Mouse (Mus musculus) layer of hippocampus, adult 18-20 months (tissue): ENCODE results near the gene Cnih3. TPM values are rescaled to one million over a fixed set of nuclear protein-coding genes. Genes with fewer than 3 reads are reported as not detected.

Experiments used
- DNase-seq, 2 experiments: peaks; one replicate each; pipeline ENCODE4 v3.0.0; 2022; ENCODE audit warnings: low spot score in 2 of 2
- long read RNA-seq: library from polyadenylated mRNA; stranded (forward); transcript quantifications from one replicate; pipeline ENCODE4 v2.0.0, GENCODE M21; 2021
- total RNA-seq, 2 experiments: library from RNA; stranded (reverse); gene quantifications; 2 replicates each; pipeline ENCODE4 v1.2.3; 2021

The Cnih3 gene
- 10 to 100 TPM; 59.8 to 61.7 TPM for total RNA-seq
- long read RNA-seq, transcript Cnih3-201 (6 exons, 2,668 nt) = major isoform, 56 of 72 reads
- long read RNA-seq, partial matches to known transcripts = 1 of 72 reads
- long read RNA-seq, other reads (novel, unspliced or antisense) = 10 of 72 reads

DNA sequence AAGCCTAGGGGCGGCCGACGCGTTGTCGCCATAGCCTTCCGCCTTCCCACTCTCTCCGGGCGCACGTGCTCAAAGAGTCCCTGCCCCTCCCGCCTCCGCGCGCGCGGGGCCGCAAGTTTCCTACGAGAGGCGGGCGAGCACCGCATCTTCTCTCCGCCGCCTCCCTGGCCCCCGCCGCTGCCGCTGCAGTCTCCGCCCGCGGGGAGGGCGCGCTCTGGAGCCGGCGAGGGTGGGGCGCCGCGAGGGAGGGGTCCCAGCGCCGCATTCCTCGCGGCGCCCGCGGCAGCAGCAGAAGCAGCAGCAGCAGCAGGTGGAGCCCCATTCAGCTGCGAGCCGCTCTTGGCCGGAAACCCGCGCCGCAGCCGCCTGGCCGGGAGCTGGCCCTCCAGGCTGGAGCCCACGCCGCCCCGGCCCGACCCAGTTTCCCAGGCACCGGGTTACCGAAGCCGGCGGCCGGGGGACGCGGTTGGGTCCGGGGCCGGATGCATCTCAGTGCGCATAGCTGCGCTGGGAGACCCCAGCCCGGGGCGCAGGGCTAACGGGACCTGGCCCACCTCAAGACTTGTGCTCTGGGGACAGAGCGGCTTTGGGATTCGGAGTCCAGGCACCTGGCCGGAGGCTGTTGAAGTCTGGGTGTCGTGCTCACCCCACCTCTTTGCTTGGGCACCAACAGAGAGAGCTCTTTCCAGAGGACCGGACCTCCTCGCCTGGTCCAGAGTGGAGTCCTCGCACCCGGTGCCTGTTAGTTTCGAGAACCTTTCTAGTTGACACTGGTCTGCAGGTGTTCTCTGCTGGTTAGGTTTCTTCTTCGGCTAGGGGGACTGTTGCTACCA is at the start of gene Cnih3:
Gene Cnih3 (plus strand): TSS at position 262 of the 833 bp plus-strand sequence.
- DNase-seq = peak; percentile 47 to 54

DNA sequence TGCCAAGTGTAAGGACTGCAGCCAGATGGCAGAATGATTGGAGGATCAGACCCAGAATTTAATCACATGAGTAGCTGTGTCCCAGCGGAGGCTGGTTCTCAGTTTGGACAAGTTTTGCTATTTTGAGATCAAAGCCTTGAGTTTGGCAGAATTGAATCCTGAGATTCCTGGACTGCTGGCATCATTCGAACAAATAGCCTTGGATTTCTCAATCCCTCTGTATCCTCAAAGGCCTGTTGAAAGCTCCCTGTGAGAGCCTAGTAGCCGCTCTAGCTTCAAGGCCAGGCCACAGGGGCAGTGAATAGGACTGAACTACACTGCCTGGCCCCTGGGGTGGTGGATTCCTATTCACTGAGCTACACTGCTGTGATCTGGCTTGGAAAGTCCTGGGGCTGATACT is 44.4 kb upstream of the Cnih3 start:
- DNase-seq = peak in 1 of 2 experiments; percentile 32

DNA sequence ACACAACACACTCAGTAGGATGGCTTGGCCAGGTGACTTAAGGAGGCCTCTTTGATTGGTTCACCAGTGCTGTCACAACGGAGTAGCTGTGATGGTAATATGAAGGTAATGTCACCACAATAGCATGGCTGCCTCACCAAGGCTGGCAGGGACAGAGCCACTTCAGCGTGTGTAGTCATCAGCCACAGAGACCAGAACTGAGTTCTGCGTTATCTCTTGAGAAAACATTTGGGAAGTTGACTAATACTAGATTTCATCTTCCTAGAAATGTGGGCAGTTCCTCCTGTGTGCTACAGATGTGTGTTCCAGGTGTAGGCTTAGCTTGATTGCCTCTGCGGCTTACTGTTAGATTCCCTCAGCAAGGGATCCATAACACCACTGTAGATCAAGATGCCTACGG is 41.7 kb upstream of the Cnih3 start:
- DNase-seq = no peak

DNA sequence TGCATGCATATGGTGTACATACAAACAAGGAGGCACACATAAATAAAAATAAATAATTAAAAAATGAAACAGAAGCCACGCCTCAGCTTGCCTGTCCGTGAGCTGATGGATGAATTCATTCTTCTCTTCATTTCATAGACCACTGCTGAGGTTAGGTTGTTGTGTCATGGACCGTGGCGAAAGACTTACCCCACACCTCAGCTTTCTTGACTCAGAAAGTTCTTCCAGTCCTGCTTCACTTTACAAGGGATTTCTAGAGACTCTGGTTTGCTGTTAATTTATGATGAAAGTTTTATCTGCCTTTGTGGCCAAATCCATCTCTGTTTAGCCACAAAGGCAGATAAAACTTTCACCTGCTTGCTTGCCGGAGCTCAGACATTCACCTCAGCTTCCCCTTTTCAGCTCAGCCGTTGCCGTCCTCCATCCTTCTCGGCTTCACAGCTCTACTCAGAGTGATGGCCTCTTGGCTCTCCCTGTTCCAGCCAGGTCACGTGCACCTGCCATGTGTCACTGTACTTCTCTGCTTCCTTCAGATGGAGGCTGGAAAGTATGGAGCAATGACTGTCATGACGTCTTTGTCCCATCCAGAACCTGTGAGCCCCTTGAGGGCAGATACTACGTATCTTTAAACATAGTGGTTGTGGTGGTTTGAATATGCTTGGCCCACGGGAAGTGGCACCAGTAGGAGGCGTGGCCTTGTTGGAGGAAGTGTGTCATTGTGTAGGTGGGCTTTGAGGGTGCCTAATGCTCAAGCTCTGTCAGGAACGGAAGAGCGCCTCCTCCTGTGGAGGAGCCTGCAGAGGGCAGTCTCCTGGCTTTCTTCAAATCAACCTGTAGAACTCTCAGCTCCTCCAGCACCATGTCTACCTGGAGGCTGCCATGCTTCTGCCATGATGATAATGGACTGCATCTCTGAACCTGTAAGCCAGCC is 40.0 kb upstream of the Cnih3 start:
- DNase-seq = no peak

DNA sequence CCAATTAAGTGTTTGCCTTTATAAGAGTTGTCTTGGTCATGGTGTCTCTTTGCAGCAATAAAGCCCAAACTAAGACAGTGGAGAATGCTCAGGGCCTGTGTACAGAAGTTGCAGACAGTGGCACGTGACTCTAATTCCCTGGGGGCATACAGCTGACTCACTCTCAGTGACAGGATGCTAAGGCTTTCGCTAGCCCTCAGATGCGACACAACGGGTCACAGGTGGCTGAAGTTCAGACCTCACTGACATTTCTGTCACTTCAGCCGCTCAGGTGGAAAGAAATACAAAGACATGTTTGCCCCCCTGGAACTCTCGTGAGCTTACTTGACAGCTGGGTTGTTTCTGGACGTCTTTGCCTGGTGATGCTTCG is 39.4 kb upstream of the Cnih3 start:
- no peak for DNase-seq

DNA sequence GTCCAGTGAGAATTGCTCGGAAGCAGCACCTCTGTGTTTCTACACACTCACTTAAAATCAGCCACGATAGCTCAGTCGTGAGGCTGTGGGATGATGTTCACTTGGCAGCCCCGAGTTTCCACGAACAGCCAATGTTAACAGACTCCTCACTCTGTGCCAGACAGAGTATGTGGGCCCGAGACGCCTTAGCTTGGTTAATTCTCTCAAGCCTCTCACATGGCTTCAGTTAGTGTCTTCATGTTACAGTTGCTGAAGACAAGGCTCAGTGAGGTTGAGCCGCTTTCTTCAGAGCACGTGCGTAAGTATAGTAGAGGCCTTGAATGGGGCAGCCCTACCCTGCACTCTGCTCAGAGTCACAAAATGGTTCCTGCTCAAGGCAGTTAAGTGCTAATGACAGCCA is 38.1 kb upstream of the Cnih3 start:
- DNase-seq = no peak

DNA sequence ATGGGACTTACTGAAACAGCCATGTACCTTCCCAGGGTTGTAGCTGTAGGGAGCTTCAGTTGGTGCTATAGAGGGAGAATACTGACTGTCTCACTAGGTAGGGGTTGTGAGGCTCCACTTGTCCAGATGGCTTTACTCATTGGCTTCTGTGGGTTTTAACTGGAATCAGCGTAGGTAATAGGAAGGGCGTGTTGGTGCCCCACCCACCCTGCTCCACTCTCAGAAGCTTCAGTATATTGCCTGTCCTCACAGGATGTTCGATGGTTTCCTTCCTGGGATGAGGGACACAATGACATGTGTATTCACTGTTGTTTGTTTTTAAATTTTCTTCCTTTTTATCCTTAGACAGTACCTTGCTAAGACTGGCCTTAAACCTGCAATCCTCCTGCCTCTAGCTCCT is 37.1 kb upstream of the Cnih3 start:
- no peak for DNase-seq

DNA sequence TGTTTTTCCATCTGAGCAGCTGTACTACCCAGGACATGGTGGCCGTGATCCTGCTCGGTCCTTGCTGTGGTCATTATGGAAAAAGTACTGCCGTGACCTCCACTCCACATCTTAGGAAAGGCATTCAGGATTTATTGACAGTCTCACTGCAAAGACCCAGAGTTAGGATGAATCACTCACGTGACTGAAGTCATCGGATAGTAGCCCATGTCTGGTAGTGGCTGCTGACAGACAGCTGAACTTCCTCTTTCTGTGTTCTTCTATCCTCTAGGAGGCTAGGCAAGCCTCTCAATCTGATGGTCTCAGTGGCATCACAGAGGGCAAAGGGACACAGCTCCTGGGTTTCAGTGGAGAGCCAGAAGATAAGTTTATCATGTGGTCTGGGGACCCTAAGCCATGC is 35.9 kb upstream of the Cnih3 start:
- no peak for DNase-seq

DNA sequence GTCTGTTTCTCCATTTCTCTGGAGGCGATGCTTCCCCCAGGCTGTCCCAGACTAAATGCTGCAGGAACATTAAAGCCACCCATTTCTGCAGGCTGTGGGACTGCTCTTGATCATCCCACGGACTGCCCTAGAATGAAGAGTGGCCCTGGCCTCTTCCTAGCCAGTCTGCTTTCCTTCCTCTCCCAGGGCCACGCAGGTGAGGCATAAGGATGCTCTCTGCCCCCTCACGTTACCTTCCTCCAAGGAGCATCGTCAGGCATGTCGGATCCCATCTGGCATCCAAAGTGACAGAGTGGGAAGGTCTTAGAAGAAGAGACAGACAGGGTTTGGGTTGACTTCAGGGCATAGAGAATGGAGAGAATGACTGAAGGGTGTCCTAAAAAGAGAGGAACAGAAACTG is 33.0 kb upstream of the Cnih3 start:
- DNase-seq = no peak

DNA sequence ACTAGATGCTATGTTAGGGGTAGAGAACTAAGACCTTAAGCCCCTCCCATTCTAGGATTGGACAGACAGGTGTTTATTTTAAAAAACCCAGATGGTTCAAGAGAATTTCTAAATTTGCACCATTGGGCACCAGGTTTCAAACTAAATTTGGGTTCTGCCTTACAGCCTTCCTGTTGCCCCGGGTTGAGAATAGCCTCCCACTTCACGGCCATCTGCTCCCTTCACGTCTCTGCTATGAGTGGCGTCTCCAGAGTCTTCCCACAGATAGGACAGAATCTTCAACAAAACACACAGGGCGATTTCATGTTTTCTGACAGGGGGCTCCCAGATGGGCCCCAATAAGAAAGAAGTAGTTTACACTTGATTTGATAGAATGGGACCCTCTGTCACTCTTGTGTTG is 31.3 kb upstream of the Cnih3 start:
- DNase-seq = no peak

DNA sequence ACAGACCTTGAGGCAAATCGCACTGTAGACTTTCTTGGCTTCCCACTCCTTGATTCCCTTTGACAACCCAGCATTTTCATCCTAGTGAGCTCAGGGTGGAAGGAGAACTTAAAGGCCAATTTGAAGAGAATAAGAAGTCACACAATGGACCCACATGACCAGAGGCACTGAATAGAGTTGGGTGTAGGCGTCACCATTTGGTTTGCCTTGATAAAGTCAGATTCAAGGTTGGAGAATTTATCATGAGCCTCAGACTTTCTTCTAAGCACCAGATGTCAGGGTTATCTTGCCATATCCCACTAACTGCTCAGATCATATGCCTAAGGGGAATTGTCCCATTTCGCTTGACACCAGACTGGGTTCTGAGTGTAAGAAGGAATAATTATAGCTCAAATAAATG is 29.3 kb upstream of the Cnih3 start:
- DNase-seq = no peak

DNA sequence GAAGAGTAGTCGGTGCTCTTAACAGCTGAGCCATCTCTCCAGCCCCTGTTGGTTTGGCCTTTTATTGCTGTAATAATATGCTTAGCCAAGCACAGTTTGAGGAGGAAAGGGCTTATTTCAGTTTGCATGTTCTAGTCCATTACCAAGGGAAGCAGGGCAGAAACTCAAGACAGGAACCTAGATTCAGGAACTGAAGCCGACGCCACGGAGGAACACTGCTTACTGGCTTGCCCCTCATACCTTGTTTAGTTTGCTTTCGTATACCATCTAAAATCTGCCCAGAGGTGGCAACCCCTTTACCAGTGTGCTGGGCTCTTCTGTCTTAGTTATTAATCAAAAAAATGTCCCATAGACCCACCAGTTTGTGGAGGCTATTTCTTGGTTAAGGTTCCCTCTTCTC is 25.3 kb upstream of the Cnih3 start:
- DNase-seq = no peak

DNA sequence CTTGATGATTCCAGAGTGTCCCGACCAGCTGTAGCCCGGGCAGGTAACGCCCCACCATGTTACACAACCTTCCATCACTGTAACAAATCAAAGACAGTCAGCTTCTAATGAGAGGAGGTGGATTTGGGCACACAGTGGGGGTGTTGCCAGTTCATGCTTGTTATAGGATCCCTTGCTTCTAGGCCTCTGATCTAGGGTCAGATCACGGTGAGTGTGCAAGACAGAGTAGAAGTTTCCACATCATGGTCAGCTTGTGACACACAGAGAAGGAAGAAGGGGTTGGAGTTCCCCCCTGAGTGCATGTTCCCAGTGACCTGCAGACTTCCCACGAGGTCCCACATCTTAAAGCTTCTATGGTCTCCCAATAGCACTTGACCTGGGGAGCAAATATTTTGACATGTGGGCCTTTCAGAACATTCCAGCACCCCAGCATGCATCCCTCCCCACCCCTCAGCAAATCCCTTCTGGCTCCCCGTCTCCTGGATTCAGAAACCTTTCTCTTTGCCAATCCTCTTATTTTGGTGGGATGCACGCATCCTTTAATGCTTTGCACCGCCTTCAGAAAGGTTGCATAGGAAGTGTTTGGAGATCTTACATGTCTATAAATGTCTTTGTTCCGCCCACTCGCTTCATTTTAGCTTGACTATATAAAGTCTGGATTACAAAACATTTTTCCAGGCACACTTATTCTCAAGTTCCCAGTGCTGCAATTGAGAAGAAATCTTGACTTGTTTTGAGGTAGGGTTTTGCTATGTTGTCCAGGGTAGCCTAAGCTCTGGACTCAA is 24.6 kb upstream of the Cnih3 start:
- no peak for DNase-seq

DNA sequence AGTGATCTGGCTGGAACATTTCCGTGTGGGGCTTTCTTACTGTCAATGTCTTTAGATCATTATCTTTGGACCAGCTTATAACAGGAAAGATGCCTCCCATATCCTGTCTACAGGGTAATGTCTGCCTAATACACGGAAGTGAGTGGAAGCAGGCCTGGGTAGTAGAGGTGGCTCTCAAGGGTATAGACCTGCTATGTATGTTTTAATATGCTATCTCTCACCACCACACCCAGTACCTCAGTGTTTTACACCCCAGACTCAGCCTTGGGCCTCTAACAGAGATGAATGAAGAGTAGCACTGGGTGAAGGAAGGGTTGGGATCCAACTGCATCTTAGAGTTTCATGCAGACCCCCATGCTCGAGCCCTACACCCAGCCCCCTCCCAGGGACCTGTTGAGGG is 23.3 kb upstream of the Cnih3 start:
- DNase-seq = no peak

DNA sequence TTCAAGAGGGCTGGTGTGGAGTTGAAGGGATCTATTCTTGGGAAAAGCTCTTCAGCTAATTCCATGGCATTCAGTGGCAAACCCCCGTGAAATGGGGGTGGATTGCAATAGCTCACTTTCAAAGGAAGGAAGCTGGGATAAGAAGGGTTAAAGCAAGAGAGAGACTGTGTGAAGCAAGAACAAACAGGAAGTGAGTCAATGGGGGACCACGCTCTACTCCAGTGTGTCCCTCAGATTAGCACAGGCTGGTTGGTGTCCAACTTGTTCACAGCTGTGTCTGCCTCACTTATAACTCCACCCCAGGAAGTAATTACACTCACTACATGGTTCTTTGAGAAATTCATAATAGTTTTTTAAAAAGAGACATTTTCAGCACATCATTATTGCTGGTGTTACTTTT is 19.8 kb upstream of the Cnih3 start:
- DNase-seq = no peak

DNA sequence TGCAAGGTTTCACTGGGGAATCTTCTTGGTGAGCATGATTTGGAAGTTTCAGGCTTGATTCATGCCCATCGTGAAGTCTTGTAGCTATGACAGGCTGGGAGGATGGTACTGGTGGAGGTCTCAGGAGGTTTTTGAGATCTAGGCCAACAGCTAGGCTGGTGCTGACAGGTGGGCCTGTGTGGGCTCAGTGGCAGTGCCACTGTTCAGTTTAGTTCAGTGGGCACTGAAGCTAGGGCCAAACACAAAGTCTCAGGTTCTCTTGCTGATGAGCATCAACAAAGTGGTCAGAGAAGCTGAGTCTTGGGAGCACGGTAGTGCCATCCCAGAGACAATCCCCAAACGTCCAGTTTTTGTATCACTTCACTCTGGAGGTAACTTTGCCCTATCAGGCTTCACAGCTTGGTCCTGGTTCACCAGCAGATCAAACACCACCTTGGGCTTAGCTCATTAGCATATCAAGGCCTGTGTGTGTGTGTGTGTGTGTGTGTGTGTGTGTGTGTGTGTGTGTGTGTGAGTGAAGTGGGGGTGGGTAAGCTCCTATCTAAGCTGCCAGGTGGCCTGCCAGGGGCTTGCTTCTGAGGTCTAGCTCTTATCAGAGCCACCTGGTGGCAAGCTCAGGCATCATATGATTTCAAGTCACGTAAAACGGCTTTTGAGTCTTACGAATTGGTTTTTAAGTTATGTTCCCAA is 18.0 kb upstream of the Cnih3 start:
- no peak for DNase-seq

DNA sequence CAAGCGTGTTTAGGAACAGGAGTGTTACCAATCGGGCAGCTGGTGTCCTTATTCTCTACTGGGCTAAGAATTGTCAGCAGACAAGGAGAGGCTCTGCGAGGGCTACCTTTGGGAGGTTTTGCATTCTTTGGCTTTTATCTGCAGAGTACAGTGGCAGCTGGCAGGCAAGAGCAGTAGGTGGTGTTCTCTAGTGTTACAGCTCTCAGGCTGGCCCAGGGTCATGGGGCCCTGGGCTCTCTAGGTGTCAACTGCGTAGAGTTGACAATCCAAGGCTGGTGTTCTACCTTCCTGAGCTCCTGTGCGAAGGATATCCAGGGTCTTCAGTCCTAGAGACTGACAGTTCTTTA is 17.4 kb upstream of the Cnih3 start:
- no peak for DNase-seq

DNA sequence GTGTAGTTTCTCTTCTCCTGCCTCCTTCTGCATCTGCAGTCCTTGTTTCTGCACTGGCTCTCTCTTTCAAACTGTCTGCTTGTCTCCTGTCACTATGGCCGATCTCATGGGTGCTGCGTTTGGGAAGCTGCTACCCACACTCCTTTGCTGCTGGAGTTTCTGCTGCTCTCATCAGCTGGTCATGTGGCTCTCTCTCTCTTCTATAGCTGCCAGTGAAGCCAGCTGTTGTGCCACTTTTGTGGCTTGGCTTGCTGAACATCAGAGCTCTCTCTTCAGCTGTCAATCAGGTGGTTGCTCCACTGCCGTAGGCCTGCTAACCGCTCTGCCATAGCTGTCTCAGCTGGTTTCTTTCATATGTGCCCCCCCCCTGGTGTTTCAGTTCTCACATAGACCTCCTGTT is 17.0 kb upstream of the Cnih3 start:
- no peak for DNase-seq

DNA sequence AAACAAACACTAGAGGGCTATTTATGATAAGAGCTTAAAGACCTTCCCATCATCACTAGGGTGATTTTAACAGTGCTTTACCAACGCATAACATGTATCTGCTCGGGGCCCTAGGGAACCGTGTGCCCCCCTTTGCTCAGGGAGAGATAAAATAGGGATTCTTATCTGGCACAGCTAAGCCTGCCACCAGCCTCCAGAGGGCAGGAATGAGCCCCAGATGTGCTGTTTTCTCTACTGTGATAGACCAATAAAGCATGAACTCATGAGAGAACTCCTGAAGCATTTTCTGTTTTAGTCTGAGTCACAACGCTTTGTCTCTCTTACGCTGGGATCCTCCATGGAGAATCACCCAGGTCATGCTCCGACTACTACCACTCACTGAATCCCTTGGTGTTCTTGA is 15.6 kb upstream of the Cnih3 start:
- no peak for DNase-seq

DNA sequence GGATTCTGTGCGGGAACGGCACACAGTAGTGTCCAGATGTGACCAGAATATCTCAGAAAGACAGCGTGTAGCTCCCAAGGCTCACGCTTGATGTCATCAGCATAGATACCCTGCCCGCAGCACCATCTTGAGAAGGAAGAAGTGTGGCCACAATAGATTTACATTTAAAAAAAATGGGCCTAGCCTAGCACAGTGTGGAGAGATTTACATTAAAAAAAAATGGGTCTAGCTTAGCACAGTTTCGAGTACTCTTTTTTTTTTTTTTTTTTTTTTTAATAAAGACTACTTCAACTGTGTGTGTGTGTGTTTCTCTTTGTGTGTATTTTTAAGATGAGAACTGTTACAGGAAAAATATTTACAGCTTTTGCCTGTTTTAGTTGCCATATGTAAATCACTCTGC is 13.3 kb upstream of the Cnih3 start:
- no peak for DNase-seq

DNA sequence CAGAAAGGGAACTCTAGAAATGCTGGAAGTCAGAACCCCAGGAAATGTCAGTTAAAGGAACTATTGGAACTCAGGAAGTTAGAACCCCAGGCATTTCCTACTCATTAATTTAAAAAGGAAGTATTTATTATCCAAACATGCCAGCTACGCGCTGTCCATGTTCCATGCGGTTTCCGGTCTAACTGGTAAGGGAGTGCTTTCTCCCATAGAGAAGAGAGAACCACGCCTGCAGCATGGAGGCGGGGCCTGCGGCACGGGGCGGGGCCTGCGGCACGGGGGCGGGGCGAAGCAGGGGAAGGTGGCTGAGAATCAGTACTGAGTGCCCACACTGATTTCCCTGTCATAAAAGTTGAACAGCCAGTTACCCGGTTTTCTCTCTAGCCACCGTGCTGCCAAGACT is 6.9 kb upstream of the Cnih3 start:
- no peak for DNase-seq
